Mouse (Mus musculus) spleen, adult 2 months (tissue): ENCODE measurements around the gene Serpinb11.

ENCODE experiments used
- CTCF ChIP-seq: fragments of 200-500 bp; IDR thresholded peaks from 2 replicates; pipeline ENCODE4 v1.5.1; 2011; ENCODE audit warnings: mild to moderate bottlenecking, inconsistent platforms; ENCODE audit not compliant: insufficient read depth, insufficient read length, insufficient replicate concordance; ENCODE audit errors: extremely low read depth
- POLR2A ChIP-seq: fragments of 200-500 bp; IDR thresholded peaks from 2 replicates; pipeline ENCODE4 v1.6.1; 2011; ENCODE audit warnings: low read depth, low read length, inconsistent platforms

GRCm38 (mm10) chr1:107382404-107382803, 21.4 kb downstream of the Serpinb11 start:
- TF ChIP-seq POLR2A (no peak), CTCF (no peak)
